In genomic region chr9:96669877-96670276, GRCm38 (mm10) we compare ENCODE assay signal across 8 mouse cellular contexts. TPM values are rescaled to one million over a fixed set of nuclear protein-coding genes. Genes with fewer than 3 reads are reported as not detected.
DNase-seq lines count a peak whose midpoint lies in the region; ATAC-seq lines count a peak whose summit lies in the region.

No protein-coding gene starts in this region.

- H3K27ac ChIP-seq in hindbrain, embryonic 12.5 days = peak overlapping the region; percentile 85

- H3K36me3 ChIP-seq in hindbrain, embryonic 12.5 days = no peaks in the 10 kb centered on the region

- H3K27me3 ChIP-seq in hindbrain, embryonic 12.5 days = no peaks in the 10 kb centered on the region

- DNase-seq in NIH3T3 (ENCODE audit: low read depth) = peak; percentile 96
- DNase-seq in cerebellum, postnatal 10 days = peak; percentile 98
- DNase-seq in frontal cortex, postnatal 10 days (ENCODE audit: low spot score in 2 of 2) = peak; percentile 95
- DNase-seq in layer of hippocampus, postnatal 14 days (ENCODE audit: low spot score in 2 of 2) = peak; percentile 92 to 97
- peak; percentile 95 for DNase-seq in lung, postnatal 14 days
- DNase-seq in retina, adult 2 months (ENCODE audit: low read depth, low spot score) = peak; percentile 84
- DNase-seq in thymus, postnatal 36 days = peak; percentile 95

- peak overlapping the region; percentile 35 for H3K4me3 ChIP-seq in hindbrain, embryonic 12.5 days

- peak; percentile 100 for ATAC-seq in hindbrain, embryonic 12.5 days (ENCODE audit: low FRiP score)

- 0 out of 2 replicates have a peak, but pooled peaks cover 2% of the 10 kb centered on the region for H3K4me1 ChIP-seq in hindbrain, embryonic 12.5 days

- peak overlapping the region; percentile 55 for H3K4me2 ChIP-seq in hindbrain, embryonic 12.5 days (replicated peaks)

- 2% methylated on average over 15 of the region's 15 CpGs for WGBS in hindbrain, embryonic 12.5 days

- no peaks in the 10 kb centered on the region for H3K9me3 ChIP-seq in hindbrain, embryonic 12.5 days (replicated peaks)

- H3K9ac ChIP-seq in hindbrain, embryonic 12.5 days = peak overlapping the region; percentile 38; the same call in 1 of the 2 replicates

RNA-seq across cellular contexts. Expression of gene Rasa2, which starts 38.5 kb away (rescaled TPM):
- polyA plus RNA-seq in hindbrain, embryonic 12.5 days (2016; fragmentation: Nextera tagmentation; extraction: Ambion mirVana) = 20.2 and 20.4 TPM in 2 replicates
- 10 to 100 TPM; 27.6 to 28.6 TPM for total RNA-seq in layer of hippocampus, postnatal 14 days (2021)

Comparison
In these comparisons a context has a peak if more than half of its experiments do, and no peak if none do; other contexts are left out.
1. Peak in every context shown above with its lines: DNase-seq, ATAC-seq, H3K4me3 ChIP-seq and H3K27ac ChIP-seq.